Mouse (Mus musculus) urinary bladder, adult 18-20 months (tissue): ENCODE measurements at regions not wholly inside any gene's neighbourhood (a gene's known extent, or its start where the extent isn't known, plus 50 kb on each side); places are given as distances from the start of the nearest gene placed in this dataset.

Source experiments
- DNase-seq, 2 experiments: peaks; one replicate each; pipeline ENCODE4 v3.0.0; 2022; ENCODE audit warnings: low spot score in 2 of 2, mixed read lengths in 2 of 2

DNA sequence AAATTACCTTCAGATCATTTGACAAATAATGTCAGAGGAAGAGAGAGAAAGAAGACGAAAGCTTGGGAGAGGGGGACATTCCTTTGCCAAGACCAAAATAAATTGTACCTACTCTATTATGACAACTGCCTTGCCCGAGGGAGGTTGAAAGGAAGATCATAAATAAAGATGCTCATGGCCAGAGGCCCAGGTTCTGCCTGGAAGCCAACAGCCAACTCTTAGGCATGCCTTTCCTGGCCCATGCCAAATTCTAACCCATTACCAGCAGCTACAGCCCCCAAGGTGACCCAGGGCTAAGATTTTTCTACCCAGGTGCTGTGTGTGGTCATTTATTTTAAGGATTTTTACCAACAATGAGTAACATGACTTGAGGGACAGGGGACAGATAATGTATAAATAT lies 54.9 kb downstream of the Cbln1 start:
- DNase-seq: no peak

- DNase-seq: no peak
Observed at GRCm38 (mm10) chr8:87415051-87415630, 57.3 kb downstream of the Cbln1 start.

- DNase-seq: no peak
Observed at GRCm38 (mm10) chr8:87389016-87389415, 83.4 kb downstream of the Cbln1 start.

DNA sequence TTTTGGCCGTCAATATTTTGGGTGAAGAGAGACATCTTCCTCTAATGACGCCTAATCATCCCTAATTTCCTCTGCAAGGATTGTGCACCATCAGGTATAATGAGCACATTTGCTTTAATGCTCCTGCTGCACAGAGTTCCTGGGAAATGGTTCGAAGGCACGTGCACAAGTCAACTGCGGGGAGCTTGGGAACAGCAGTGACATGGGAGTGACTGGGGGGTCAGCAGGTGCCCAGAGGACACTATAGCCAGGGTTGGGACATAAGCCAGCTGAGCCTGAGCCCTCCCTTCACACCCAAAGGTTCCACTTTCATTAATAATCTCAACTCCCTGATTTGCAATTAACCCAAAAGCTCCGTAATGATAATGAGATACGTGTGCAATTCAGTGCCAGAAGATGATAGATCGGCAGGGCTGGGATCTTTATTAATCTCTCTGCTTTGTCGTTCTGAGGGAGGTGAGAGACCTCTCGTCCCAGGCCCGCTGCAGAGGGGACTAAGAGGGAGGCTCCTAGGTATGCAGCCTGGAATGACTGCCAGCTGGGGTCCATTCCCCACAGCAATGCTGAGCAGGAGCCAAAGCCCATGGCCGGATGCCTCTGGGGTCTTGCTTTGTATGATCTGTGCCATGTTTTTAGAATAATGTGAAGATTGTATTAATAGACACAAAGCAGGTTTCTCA lies 88.7 kb downstream of the Cbln1 start:
- no peak for DNase-seq

- DNase-seq: no peak
Observed at GRCm38 (mm10) chr8:87382311-87382710, 90.1 kb downstream of the Cbln1 start.

- no peak for DNase-seq
Observed at GRCm38 (mm10) chr8:87380791-87381190, 91.6 kb downstream of the Cbln1 start.

DNA sequence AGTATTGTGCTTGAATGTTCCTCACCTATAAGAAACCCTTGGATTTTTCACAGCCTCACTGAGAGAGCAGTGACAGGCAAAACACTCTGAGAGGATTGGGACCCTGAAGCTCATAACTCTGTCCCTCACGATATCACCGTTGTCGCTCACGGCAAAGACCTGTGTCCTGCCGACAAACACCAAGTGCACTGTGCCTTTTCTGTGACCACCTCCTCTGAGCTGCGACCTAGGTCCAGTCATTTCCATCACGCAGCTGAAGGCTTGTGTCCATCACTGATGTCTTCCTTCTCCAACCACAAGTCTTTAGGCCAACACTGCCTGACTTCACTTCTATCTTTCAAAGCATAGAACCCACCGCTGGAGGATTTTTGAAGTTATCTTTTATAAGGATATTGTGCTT lies 93.1 kb downstream of the Cbln1 start:
- no peak for DNase-seq

GRCm38 (mm10) chr8:87374044-87374443 lies 98.4 kb downstream of the Cbln1 start:
- no peak for DNase-seq

DNA sequence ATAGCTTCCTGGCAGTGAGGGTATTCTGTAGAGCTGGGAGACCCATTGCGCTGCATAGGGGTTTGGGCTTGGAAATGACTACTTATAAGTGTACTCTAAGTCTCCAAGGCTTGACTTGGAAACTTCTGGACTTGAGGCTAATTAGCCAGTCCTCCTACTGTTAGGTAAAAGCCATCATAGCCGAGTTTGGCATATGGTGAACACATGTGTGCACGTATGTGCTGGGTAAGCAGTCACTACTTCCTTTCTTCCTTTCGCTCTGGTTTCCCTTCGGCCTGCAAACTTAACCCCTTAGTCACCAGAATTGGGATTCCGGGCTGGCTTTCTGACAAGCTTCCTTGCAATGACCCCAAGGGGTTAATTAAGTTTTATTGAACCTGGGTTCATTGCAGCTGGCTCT lies 98.9 kb downstream of the Cbln1 start:
- no peak for DNase-seq

GRCm38 (mm10) chr8:87372061-87372460 lies 100.3 kb downstream of the Cbln1 start:
- DNase-seq: no peak

GRCm38 (mm10) chr8:87370194-87370593 lies 102.2 kb downstream of the Cbln1 start:
- DNase-seq: no peak

GRCm38 (mm10) chr8:87350471-87350870 lies 121.9 kb downstream of the Cbln1 start:
- no peak for DNase-seq

DNA sequence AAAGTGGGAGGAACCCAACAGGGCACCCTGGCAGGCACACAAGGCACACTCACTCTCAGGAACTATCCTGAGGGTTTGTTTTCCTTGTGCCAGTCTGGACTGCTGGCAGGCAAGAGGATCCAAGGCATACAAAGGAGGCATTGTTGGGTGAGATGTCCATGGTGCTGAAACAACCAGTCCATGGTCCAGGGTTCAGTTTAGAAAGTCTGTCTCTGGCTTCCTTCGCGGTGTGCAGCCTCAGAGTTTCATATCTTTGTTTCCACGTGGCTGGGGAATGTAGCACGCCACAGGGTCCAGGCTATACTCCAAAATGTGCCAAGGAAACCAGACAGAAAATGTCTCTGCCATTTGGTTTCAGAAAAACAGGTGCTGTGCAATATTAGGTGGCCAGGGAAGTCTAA lies 122.6 kb downstream of the Cbln1 start:
- no peak for DNase-seq

DNA sequence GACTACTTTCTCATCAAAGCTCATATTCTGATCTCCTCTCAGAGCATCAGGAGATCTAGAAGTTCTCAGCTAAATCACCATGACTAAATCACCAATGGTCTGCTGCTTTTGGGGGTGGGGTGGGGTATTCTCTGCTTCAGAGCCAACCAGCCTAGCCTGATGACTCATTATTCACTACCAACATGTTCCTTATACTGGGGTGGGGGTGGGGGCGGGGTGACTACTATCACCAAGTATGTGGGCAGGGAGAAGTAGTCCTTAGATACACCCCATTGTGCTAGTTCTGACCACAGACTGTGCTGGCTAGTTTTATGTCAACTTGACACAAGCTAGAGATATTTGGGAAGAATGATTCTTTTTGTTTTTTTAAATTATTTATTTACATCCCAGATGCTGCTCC lies 143.0 kb downstream of the Cbln1 start:
- no peak for DNase-seq

- no peak for DNase-seq
Observed at GRCm38 (mm10) chr8:87314570-87314969, 157.8 kb downstream of the Cbln1 start.

DNA sequence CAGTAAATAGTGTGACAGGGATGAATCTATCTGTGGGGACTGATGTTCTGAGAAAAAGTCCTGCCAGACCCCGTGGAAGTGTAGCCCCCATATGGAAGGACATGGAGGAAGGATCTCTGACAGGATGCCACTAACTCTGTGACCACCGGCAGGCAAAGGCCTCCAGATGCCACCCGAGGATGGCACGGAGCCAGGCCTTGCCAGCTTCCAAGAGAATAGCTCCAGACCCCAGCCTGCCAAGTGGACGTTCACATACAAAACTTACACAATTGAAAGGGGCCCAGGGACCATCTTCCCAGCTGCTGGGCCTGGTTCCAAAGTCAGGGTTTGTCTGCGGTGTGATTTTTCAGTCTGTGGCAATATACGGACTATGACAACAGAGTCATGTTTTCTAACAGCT lies 161.1 kb downstream of the Cbln1 start:
- DNase-seq: no peak

DNA sequence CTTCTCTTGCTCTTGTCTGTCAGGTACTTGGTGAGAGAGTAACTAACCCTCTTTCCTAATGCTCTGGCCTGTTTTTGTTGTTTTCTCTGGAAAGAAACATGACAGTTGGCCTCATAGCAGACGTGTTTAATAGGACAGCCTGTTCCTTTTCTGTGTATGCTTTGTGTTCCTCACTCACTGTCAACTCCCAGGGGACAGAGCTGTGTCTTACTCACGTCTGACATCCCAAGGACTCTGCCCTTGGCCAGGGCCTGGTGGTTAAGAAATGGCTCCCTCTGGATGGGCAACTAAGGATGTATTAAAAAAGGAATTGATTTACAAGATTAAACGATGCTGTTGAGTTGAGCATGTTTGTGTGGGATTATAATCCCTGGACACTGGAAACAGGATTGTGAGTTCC lies 164.1 kb downstream of the Cbln1 start:
- no peak for DNase-seq

DNA sequence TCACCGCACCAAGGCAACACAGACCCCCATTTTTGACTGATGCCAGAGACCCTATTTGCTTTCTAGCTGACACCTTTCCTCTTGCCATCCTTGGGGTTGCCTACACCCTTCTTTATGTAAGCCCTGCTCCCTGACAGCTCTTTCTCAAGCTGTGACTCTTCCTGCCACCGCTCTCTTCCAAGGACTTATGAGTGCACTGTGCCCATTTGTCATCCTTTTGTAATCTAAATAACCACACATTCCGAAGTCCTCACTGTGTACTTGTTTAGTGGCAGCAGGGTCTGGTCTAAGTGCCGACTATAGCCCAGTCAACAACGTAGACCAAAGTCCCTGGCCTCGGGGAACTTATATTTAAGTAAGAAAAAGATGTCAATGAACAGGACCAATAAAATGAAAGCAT lies 167.4 kb downstream of the Cbln1 start:
- DNase-seq: no peak

DNA sequence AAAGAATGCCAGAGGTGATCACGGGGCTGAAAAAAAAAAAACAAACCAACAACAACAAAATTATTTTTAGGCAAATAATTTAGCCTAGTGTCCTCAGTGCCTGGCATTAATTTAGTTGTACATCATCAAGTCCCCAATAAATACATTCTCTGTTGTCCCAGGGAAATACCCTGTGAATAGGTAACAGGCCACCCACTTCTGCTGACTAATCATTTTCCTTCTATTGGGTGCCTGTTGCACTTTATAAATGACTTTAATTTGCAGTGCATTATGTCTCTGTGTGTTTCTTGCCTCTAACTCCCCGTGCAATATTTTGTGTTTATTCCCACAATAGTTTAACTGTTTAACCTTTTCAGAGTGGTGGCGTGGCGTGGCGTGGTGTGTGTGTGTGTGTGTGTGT lies 168.9 kb downstream of the Cbln1 start:
- DNase-seq: no peak

- DNase-seq: no peak
Observed at GRCm38 (mm10) chr8:87297761-87298160, 174.6 kb downstream of the Cbln1 start.

DNA sequence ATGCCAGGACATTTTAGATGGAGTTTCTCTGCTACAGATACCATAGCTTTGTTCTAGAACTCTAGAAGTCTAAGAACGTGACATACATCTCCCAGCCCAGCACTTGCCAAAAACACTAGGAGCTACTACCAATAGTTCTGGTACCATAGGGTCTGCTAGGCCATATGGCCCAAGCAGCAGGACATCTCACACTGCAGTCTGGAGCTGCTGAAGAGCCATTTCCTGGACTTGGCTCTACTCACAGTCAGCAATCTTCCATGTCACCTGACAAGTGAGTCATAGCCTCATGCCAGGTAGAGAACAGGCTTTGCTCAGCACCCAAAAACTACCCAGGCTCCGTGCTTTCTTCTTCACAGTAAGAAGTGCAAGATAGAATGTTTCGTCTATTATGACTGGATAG lies 175.1 kb downstream of the Cbln1 start:
- DNase-seq: no peak

DNA sequence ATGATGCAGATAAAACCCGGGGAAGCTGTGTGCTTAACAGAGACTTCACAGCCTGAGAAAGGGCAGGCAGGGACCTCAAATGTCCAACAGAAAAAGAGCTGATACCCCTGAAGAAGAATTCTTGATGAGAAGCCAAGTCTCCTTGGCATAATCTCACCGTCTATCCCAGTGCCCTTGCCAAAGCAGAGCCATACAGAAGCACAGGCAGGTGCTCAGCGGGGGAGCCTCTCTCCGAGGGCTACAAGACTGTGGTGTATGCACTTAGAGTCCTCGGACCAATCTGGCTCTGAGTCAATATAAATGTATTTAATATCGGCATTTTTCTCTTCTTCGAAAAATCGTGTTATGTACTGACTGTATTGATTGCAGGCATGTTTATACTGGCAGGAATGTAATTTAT lies 186.3 kb downstream of the Cbln1 start:
- no peak for DNase-seq

DNA sequence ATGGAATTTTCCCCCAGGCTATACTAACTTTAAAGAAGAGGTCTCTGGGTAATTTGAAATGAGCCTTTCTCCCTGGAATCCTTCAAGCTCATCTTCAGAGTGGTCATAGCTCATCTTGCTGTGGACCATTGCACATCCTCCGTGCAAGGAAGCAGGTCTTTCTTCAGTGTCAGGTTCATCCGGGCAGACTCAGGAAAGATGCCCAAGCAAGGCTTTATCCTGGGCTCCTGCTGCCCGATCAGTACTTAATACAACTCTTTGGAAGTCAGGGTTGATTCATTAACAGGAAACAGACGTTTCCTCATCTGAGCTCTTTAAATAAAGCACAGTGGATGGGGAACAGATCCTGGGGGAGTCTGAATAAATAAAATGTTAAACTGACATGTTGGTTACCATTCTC lies 188.1 kb downstream of the Cbln1 start:
- DNase-seq: no peak

DNA sequence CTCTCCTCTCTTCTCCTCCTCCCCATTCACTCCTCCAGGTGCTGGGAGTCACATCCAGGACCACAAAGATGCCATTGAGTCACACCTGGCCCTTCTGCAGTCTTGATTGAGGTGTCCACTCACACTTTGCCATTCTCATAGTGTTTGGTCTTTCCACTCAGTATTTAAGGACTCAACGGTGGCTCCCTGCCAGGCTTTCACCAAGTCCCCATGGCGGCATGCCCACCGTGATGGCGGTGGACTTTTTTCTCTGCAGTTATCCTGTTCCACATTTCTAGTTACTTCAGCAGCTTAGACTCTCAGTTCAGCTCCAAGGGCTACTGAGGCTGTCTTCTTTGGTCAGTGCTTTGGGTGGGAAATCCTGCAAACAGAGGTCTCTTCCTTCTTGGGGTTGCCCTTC lies 189.9 kb downstream of the Cbln1 start:
- DNase-seq: no peak
